Mouse (Mus musculus) common myeloid progenitor, adult 5-6 weeks (primary cell): ENCODE data around the gene Tmc2. TPM values are rescaled to one million over a fixed set of nuclear protein-coding genes. Genes with fewer than 3 reads are reported as not detected.

Source experiments
- ATAC-seq: replicated peaks from 2 replicates; pipeline ENCODE4 v1.8.0; 2016; ENCODE audit warnings: low read depth, mild to moderate bottlenecking, moderate TSS enrichment, inconsistent platforms; ENCODE audit not compliant: poor library complexity, severe bottlenecking
- total RNA-seq: library from RNA; stranded (forward); fragments of 200-1000, 187-1606 nt; gene quantifications from 2 replicates; pipeline ENCODE4 v1.2.3, GENCODE M21; 2017

The Tmc2 gene
- total RNA-seq, 1 experiment from 2014 or later = not detected

- ATAC-seq = no peak
These were observed 99.4 kb downstream of the Tmc2 start for GRCm38 (mm10) chr2:130294218-130294935.

DNA sequence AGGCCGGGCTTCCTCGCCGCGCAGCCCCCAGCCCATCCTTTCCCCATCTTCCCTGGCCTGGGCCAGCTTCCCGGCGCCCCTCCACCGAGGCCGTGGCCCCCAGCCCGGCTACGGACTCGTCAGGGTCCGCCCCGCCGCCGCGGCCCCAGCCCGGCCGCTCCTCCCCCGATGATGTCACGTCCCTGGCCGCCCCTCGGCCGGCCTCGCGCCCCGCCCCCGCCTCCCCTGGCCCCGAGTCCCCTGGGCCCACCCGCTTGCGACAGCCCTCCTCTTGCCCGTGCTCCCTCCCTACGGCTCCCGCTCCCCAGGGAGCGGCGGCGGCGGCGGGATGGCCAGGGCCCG is 99.9 kb downstream of the Tmc2 start, which contains the start of gene Ebf4:
TSS of gene Ebf4 (plus strand) at position 234 of the 342 bp plus-strand sequence.
- no peak for ATAC-seq

- ATAC-seq = no peak
These were observed 100.5 kb downstream of the Tmc2 start for GRCm38 (mm10) chr2:130295331-130296133.

- no peak for ATAC-seq
These were observed 101.2 kb downstream of the Tmc2 start for GRCm38 (mm10) chr2:130296134-130296745.

- no peak for ATAC-seq
These were observed 102.6 kb downstream of the Tmc2 start for GRCm38 (mm10) chr2:130297580-130297979.

GRCm38 (mm10) chr2:130303014-130303413 is 108.0 kb downstream of the Tmc2 start:
- no peak for ATAC-seq

Other genes with a start within 250 kb of the Tmc2 start
- gene Tgm3, start 182.8 kb upstream of the Tmc2 start, total RNA-seq = 0.05 TPM in 1 of 2 replicates, not detected in the other
- not detected in 2 replicates for gene Tgm6, start 82.8 kb upstream of the Tmc2 start, total RNA-seq
- gene Snrpb, start 15.8 kb upstream of the Tmc2 start, total RNA-seq = 206 and 212 TPM in 2 replicates
- 557 and 630 TPM in 2 replicates for gene Nop56, start 79.2 kb downstream of the Tmc2 start, total RNA-seq
- 110 and 134 TPM in 2 replicates for gene Idh3b, start 89.4 kb downstream of the Tmc2 start, total RNA-seq
- gene Ebf4, start 100.0 kb downstream of the Tmc2 start, total RNA-seq = not detected in 2 replicates
- gene Cpxm1, start 202.4 kb downstream of the Tmc2 start, total RNA-seq = 0.82 and 4.8 TPM in 2 replicates
- not detected in 2 replicates for gene Gm28372, start 210.0 kb downstream of the Tmc2 start, total RNA-seq
- not detected in 2 replicates for gene 1700020A23Rik, start 210.1 kb downstream of the Tmc2 start, total RNA-seq
- not detected in 2 replicates for gene Tmem239, start 211.3 kb downstream of the Tmc2 start, total RNA-seq
- 111 and 115 TPM in 2 replicates for gene Vps16, start 229.1 kb downstream of the Tmc2 start, total RNA-seq
- gene Pced1a, start 229.5 kb downstream of the Tmc2 start, total RNA-seq = 9.0 and 14.7 TPM in 2 replicates